Mouse (Mus musculus) forebrain, embryonic 11.5 days (tissue): Measurements from ENCODE around the gene Krtap26-1. TPM values are rescaled to one million over a fixed set of nuclear protein-coding genes. Genes with fewer than 3 reads are reported as not detected.

Source experiments
- ATAC-seq: fragments of 200-750 bp; cut with Nextera tagmentation; replicated peaks from 2 replicates; pipeline ENCODE4 v1.8.0; 2017; ENCODE audit warnings: moderate TSS enrichment; ENCODE audit not compliant: low FRiP score
- DNase-seq: peaks from one replicate; pipeline ENCODE4 v3.0.0-alpha.2; 2017; ENCODE audit warnings: low spot score
- H3K27ac ChIP-seq: fragments of 300-500 bp; sonication (generic); 2 replicates; pipeline ENCODE4 v1.5.1; 2014; ENCODE audit warnings: low read depth, low read length
- H3K27me3 ChIP-seq: fragments of 300-500 bp; sonication (generic); 2 replicates; pipeline ENCODE4 v1.6.1; 2014; ENCODE audit warnings: mild to moderate bottlenecking, low read length, mixed read lengths; ENCODE audit not compliant: control insufficient read depth, insufficient read depth
- H3K36me3 ChIP-seq: fragments of 300-500 bp; sonication (generic); 2 replicates; pipeline ENCODE4 v1.6.1; 2014; ENCODE audit warnings: mild to moderate bottlenecking, low read length, moderate library complexity, mixed read lengths; ENCODE audit not compliant: control insufficient read depth, insufficient read depth
- H3K4me1 ChIP-seq: fragments of 300-500 bp; sonication (generic); replicated peaks from 2 replicates; pipeline ENCODE4 v1.6.1; 2014; ENCODE audit warnings: low read length, mixed read lengths; ENCODE audit not compliant: control insufficient read depth, insufficient read depth
- H3K4me2 ChIP-seq: fragments of 300-500 bp; sonication (generic); 2 replicates; pipeline ENCODE4 v1.6.1; 2014; ENCODE audit warnings: low read depth, mild to moderate bottlenecking, low read length, moderate library complexity, mixed read lengths; ENCODE audit not compliant: severe bottlenecking
- H3K4me3 ChIP-seq: fragments of 300-500 bp; sonication (generic); 2 replicates; pipeline ENCODE4 v1.5.1; 2014; ENCODE audit warnings: low read depth, low read length
- H3K9ac ChIP-seq: fragments of 300-500 bp; sonication (generic); 2 replicates; pipeline ENCODE4 v1.6.1; 2014; ENCODE audit warnings: low read length
- H3K9me3 ChIP-seq: fragments of 300-500 bp; sonication (generic); 2 replicates; pipeline ENCODE4 v1.6.1; 2016; ENCODE audit warnings: low read length, mixed read lengths; ENCODE audit not compliant: control insufficient read depth
- WGBS: fragments of 180-500 bp; shearing (Covaris S2); extraction: QIAGEN DNeasy Blood & Tissue Kit; methylation state at CpG from one replicate; pipeline ENCODE4 v1.1.7; 2014; 5-methylcytosine and 5-hydroxymethylcytosine counted together
- polyA plus RNA-seq: library from polyadenylated mRNA; unstranded; fragments of >200 nt; fragmentation: Nextera tagmentation; extraction: Ambion mirVana; gene quantifications from 2 replicates; pipeline ENCODE4 v1.2.1, GENCODE M21; 2014

Gene Krtap26-1
- polyA plus RNA-seq, 1 experiment from 2014 or later, result not detected

- H3K9ac ChIP-seq, result no peak overlapping the region
- H3K4me2 ChIP-seq, result no peak overlapping the region
- H3K4me1 ChIP-seq, result no peaks in the 10 kb centered on the region
- no peaks in the 10 kb centered on the region for H3K27me3 ChIP-seq
- WGBS, result 89% methylated on average over 3 of the region's 3 CpGs
- no peaks in the 10 kb centered on the region for H3K9me3 ChIP-seq
- no peak overlapping the region for H3K4me3 ChIP-seq
- H3K36me3 ChIP-seq, result no peaks in the 10 kb centered on the region
- no peak overlapping the region for H3K27ac ChIP-seq
- no peak for DNase-seq
- ATAC-seq, result no peak
Measured at GRCm38 (mm10) chr16:88640053-88640452, 7.5 kb downstream of the Krtap26-1 start.

GRCm38 (mm10) chr16:88635142-88635541 is 12.5 kb downstream of the Krtap26-1 start:
- Histone ChIP-seq H3K27ac (no peak overlapping the region), H3K4me3 (no peak overlapping the region), H3K36me3 (no peaks in the 10 kb centered on the region), H3K27me3 (no peaks in the 10 kb centered on the region), H3K4me1 (no peaks in the 10 kb centered on the region), H3K4me2 (no peak overlapping the region), H3K9ac (no peak overlapping the region), H3K9me3 (no peaks in the 10 kb centered on the region)
- WGBS, result 75% methylated on average over 4 of the region's 4 CpGs
- ATAC-seq (no peak), DNase-seq (no peak)

DNA sequence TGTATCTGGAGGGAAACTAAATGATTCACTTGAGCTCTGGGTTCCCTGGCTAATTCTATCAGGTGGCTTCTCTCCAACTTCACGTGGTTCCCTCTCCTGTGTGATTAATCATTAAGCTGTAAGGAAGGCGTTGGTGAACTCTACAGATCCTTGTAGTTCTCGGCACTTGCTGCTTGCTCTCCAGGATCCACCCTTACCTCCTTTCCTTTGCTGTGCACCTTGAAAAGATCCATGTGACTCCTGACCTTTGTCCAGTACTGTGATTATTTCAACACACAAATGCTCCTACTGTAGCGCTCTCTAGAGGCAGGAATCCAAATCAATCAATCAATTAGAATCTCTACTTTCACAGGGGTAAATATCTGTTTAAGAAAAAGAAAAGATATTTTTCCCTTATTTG is 16.1 kb downstream of the Krtap26-1 start:
- no peaks in the 10 kb centered on the region for H3K27me3 ChIP-seq
- H3K4me3 ChIP-seq, result no peak overlapping the region
- no peak overlapping the region for H3K9ac ChIP-seq
- no peaks in the 10 kb centered on the region for H3K4me1 ChIP-seq
- no peak overlapping the region for H3K4me2 ChIP-seq
- ATAC-seq (no peak), DNase-seq (no peak)
- 87% methylated on average over 4 of the region's 4 CpGs for WGBS
- H3K27ac ChIP-seq, result no peak overlapping the region
- H3K36me3 ChIP-seq, result no peaks in the 10 kb centered on the region
- H3K9me3 ChIP-seq, result no peaks in the 10 kb centered on the region

DNA sequence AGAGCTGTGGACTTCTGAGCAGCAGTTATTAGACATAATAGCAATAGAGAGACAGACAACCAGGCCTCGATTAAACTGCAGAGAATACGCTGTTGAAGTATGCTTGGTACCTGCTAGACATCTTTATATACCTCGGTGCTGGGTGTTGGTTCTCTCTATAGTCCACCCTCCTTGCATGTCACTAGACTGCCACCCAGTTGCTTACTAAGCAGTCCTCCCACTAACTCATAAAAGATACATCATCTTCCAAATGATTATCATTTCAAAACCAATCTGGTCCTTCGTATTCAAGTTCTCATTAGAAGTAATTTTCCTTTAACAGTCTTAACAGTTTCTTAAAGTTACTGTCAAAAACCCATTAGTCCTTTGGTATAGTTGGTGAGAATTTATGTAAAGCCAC is 20.0 kb downstream of the Krtap26-1 start, which contains the start of gene 2310079G19Rik:
TSS of gene 2310079G19Rik (minus strand) at position 101 of the 400 bp plus-strand sequence.
- Histone ChIP-seq H3K4me1 (no peaks in the 10 kb centered on the region), H3K9me3 (no peaks in the 10 kb centered on the region), H3K9ac (no peak within 1 kb of the TSS), H3K27ac (no peak within 1 kb of the TSS), H3K36me3 (no peaks in the 10 kb centered on the region), H3K4me3 (no peak within 1 kb of the TSS), H3K27me3 (no peaks in the 10 kb centered on the region), H3K4me2 (no peak within 1 kb of the TSS)
- ATAC-seq, result no peak
- WGBS, result 94% methylated on average over 4 of the region's 4 CpGs
- no peak for DNase-seq

DNA sequence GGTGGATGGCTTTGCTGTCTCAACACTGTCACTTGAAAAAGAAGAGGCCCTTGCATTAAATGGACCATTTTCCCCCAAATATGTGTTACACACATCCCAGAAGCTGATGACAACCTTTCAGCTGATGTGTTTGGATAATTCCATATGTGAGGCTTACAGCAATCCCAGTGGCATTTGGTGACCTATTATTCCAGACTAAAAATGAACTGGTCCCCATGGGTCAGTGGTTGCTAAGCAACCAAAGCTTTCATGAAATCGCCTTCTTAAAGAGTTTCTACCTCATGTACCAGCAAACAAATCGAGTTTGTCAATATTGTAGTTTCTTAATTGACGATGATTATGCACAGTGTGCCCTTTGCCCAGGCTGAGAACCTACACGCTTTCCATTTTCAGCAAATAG is 34.9 kb downstream of the Krtap26-1 start:
- 73% methylated on average over 4 of the region's 4 CpGs for WGBS
- Histone ChIP-seq H3K27ac (no peak overlapping the region), H3K4me2 (no peak overlapping the region), H3K36me3 (no peaks in the 10 kb centered on the region), H3K9me3 (no peaks in the 10 kb centered on the region), H3K27me3 (no peaks in the 10 kb centered on the region), H3K9ac (no peak overlapping the region), H3K4me3 (no peak overlapping the region), H3K4me1 (no peaks in the 10 kb centered on the region)
- ATAC-seq, result no peak
- DNase-seq, result no peak

DNA sequence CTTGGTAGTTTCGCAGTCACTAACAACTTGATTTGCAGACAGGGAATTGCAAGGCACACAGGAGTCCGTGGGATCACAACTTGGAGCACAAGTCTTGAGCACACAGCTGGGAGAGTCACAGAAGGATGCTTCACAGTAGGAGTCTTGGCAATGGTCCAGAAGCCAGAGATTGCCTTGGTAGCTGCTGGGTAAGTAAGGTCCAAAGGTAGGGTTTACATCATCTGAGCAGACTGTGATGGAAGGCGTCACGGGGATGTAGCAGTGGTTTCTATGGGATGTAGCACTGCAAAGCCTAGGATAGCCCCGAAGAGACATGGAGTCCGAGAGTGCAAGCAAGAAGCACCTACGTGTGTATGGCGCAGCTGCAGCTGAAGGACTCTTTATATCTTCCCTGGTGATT is 35.7 kb downstream of the Krtap26-1 start, which contains the start of gene Krtap24-1:
TSS of gene Krtap24-1 (minus strand) at position 358 of the 400 bp plus-strand sequence.
- ATAC-seq (no peak), DNase-seq (no peak)
- H3K9me3 ChIP-seq, result no peaks in the 10 kb centered on the region
- no peaks in the 10 kb centered on the region for H3K36me3 ChIP-seq
- H3K27me3 ChIP-seq, result no peaks in the 10 kb centered on the region
- H3K27ac ChIP-seq, result no peak within 1 kb of the TSS
- H3K9ac ChIP-seq, result no peak within 1 kb of the TSS
- no peak within 1 kb of the TSS for H3K4me3 ChIP-seq
- no peak within 1 kb of the TSS for H3K4me2 ChIP-seq
- WGBS, result 94% methylated on average over 8 of the region's 8 CpGs
- H3K4me1 ChIP-seq, result no peaks in the 10 kb centered on the region

- Histone ChIP-seq H3K4me2 (no peak overlapping the region), H3K4me1 (no peaks in the 10 kb centered on the region), H3K9me3 (no peaks in the 10 kb centered on the region), H3K27ac (no peak overlapping the region), H3K36me3 (no peaks in the 10 kb centered on the region), H3K9ac (no peak overlapping the region), H3K27me3 (no peaks in the 10 kb centered on the region), H3K4me3 (no peak overlapping the region)
- 80% methylated on average over 6 of the region's 6 CpGs for WGBS
- no peak for ATAC-seq
- no peak for DNase-seq
Measured at GRCm38 (mm10) chr16:88604570-88604969, 43.0 kb downstream of the Krtap26-1 start.

- H3K36me3 ChIP-seq, result no peaks in the 10 kb centered on the region
- 39% methylated on average over 1 of the region's 1 CpGs for WGBS
- no peak for DNase-seq
Measured at GRCm38 (mm10) chr16:88602464-88602863, 45.1 kb downstream of the Krtap26-1 start.

GRCm38 (mm10) chr16:88600303-88600702 is 47.3 kb downstream of the Krtap26-1 start:
- Histone ChIP-seq H3K9ac (no peak overlapping the region), H3K27me3 (no peaks in the 10 kb centered on the region), H3K4me1 (no peaks in the 10 kb centered on the region), H3K4me3 (no peak overlapping the region), H3K36me3 (no peaks in the 10 kb centered on the region), H3K4me2 (no peak overlapping the region), H3K27ac (no peak overlapping the region), H3K9me3 (no peaks in the 10 kb centered on the region)
- ATAC-seq, result no peak
- WGBS, result 89% methylated on average over 8 of the region's 8 CpGs
- no peak for DNase-seq

More at GRCm38 (mm10) chr16:88602464-88602863, 45.1 kb downstream of the Krtap26-1 start:
- no peak overlapping the region for H3K9ac ChIP-seq
- no peaks in the 10 kb centered on the region for H3K4me1 ChIP-seq
- H3K4me2 ChIP-seq, result no peak overlapping the region
- H3K27me3 ChIP-seq, result no peaks in the 10 kb centered on the region
- no peaks in the 10 kb centered on the region for H3K9me3 ChIP-seq
- no peak overlapping the region for H3K4me3 ChIP-seq
- 0 out of 2 replicates have a peak, but pooled peaks have one; percentile 31 for ATAC-seq
- H3K27ac ChIP-seq, result no peak overlapping the region
